Mouse (Mus musculus) colon, adult 2 months (tissue): ENCODE data around the gene Fcna. TPM values are rescaled to one million over a fixed set of nuclear protein-coding genes. Genes with fewer than 3 reads are reported as not detected.

Experiments used
- polyA plus RNA-seq: library from polyadenylated mRNA; depleted of rRNA; stranded (reverse); fragments of >200 nt; gene quantifications from 2 replicates; pipeline ENCODE4 v1.2.3, GENCODE M21; 2012; rRNA removed

Fcna gene
- 9.5 and 10.1 TPM in 2 replicates for polyA plus RNA-seq

GRCm38 (mm10) chr2:25627811-25628210 is at the start of gene Fcna:
Gene Fcna (minus strand): TSS chr2:25628030.

DNA sequence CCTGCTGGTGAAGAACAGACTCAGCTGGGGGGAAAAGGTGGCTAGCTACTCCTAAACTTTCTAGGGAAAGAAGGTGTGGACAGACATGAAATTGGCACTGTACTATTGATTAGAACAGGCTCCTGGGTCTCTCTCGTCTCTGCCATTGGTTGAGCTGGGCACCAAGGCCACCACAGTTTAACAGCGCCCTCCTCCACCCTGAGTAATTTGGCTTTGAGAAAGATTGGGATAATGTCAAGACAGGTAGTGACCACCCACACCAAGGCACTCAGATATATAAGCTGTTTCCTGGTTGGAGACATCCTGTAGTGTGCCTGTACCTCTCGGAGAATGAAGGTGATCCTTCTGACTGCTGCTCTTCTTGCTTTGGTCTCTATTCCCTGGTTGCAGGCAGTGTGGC is 48.7 kb upstream of the Fcna start, which contains the start of gene Lcn6:
Gene Lcn6, plus strand, starts transcription at position 301 of the 400 bp plus-strand sequence.

DNA sequence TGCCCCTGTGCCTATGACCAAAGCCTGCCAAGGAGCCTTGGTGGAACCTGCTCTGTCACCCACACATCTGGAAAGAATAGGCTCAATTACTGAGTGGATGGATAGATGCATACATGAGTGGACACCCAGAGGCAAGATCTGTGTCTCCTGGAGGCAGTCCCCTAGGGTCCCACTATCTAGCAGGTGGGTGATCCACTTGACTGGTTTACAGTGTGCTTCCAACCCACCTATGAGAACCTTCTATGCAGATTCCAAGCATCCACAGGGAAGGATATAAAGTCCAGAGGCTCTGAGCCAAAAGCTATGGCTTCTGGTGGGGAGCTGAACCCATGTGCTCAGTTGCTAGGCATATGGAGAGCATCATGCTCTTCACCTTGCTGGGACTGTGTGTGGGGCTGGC is 29.8 kb upstream of the Fcna start, which contains the start of gene Lcn5:
Gene Lcn5, plus strand, starts transcription at position 301 of the 400 bp plus-strand sequence.

GRCm38 (mm10) chr2:25652902-25653301 is 25.1 kb upstream of the Fcna start, which contains the start of gene Lcn8:
Gene Lcn8 (plus strand): TSS chr2:25653120.

GRCm38 (mm10) chr2:25621229-25622200 is 6.3 kb downstream of the Fcna start, which contains the start of gene Tmem141:
Gene Tmem141 (minus strand): TSS chr2:25622005.

GRCm38 (mm10) chr2:25617578-25617977 is 10.3 kb downstream of the Fcna start, which contains the start of gene Ccdc183:
Gene Ccdc183 (minus strand): TSS chr2:25617678.

GRCm38 (mm10) chr2:25607761-25608622 is 19.8 kb downstream of the Fcna start, which contains the start of gene Rabl6:
Gene Rabl6 (minus strand): TSS chr2:25608521.

DNA sequence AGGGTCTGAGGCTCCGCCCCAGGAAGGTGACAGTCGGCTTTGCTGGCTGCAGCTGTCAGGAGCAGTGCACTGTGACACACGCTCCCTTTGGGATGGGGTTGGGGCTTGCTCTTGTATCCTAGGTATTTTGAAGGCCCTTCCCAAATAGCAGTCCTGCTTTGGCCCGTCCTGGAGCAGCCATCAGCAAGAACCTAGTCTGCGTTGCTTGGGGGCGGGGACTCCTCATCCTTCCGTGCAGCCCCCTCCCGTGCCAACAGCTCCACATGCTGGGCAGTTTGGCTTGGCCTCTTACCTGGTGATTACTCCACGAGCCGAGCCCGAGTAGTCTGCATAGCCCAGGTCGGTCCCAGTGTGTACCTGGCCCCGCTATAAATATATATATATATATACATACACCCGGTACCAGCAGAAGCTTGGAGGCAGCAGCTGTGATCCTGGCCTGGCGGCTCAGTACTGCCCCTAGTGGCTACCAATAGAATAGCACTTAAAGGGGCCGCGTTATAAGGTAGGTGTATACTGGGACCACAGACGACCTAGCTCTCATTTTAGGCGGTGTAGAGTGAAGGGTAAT is 46.5 kb downstream of the Fcna start, which contains the start of gene Ajm1:
Gene Ajm1, minus strand, starts transcription at position 464 of the 571 bp plus-strand sequence.

Other genes with a start within 250 kb of the Fcna start
- gene Entpd2, start 232.2 kb downstream of the Fcna start, polyA plus RNA-seq, result 66.7 and 73.6 TPM in 2 replicates
- gene Npdc1, start 228.7 kb downstream of the Fcna start, polyA plus RNA-seq, result 246 and 266 TPM in 2 replicates
- gene Fut7, start 204.8 kb downstream of the Fcna start, polyA plus RNA-seq, result 0.19 and 0.25 TPM in 2 replicates
- gene Abca2, start 199.3 kb downstream of the Fcna start, polyA plus RNA-seq, result 19.3 and 24.9 TPM in 2 replicates
- 1.6 and 2.1 TPM in 2 replicates for gene Clic3, start 171.2 kb downstream of the Fcna start, polyA plus RNA-seq
- gene Paxx, start 166.9 kb downstream of the Fcna start, polyA plus RNA-seq, result 66.2 and 79.3 TPM in 2 replicates
- 0.21 and 0.37 TPM in 2 replicates for gene Ptgds, start 158.0 kb downstream of the Fcna start, polyA plus RNA-seq
- gene Lcn12, start 134.1 kb downstream of the Fcna start, polyA plus RNA-seq, result not detected in 2 replicates
- gene Fbxw5, start 127.3 kb downstream of the Fcna start, polyA plus RNA-seq, result 23.6 and 29.7 TPM in 2 replicates
- gene C8g, start 126.3 kb downstream of the Fcna start, polyA plus RNA-seq, result 1.7 and 2.4 TPM in 2 replicates
- gene Traf2, start 81.1 kb downstream of the Fcna start, polyA plus RNA-seq, result 13.4 and 15.1 TPM in 2 replicates
- gene Edf1, start 70.2 kb downstream of the Fcna start, polyA plus RNA-seq, result 208 and 259 TPM in 2 replicates
- gene Mamdc4, start 53.2 kb downstream of the Fcna start, polyA plus RNA-seq, result 3.1 and 10.3 TPM in 2 replicates
- gene Phpt1, start 52.8 kb downstream of the Fcna start, polyA plus RNA-seq, result 20.9 and 24.9 TPM in 2 replicates
- gene Ajm1, start 46.3 kb downstream of the Fcna start, polyA plus RNA-seq, result 2.2 and 2.4 TPM in 2 replicates
- 64.1 and 64.2 TPM in 2 replicates for gene Rabl6, start 19.5 kb downstream of the Fcna start, polyA plus RNA-seq
- 0.07 TPM in 2 replicates for gene Ccdc183, start 10.4 kb downstream of the Fcna start, polyA plus RNA-seq
- gene Tmem141, start 6.0 kb downstream of the Fcna start, polyA plus RNA-seq, result 20.6 and 23.5 TPM in 2 replicates
- not detected in 2 replicates for gene Lcn8, start 25.1 kb upstream of the Fcna start, polyA plus RNA-seq
- gene Lcn5, start 29.9 kb upstream of the Fcna start, polyA plus RNA-seq, result not detected in 2 replicates
- not detected in 2 replicates for gene Lcn6, start 48.8 kb upstream of the Fcna start, polyA plus RNA-seq
- not detected in 2 replicates for gene Lcn10, start 54.7 kb upstream of the Fcna start, polyA plus RNA-seq
- not detected in 2 replicates for gene Obp2a, start 72.0 kb upstream of the Fcna start, polyA plus RNA-seq
- 43.1 and 46.6 TPM in 2 replicates for gene Bmyc, start 78.7 kb upstream of the Fcna start, polyA plus RNA-seq
- gene Obp2b, start 109.0 kb upstream of the Fcna start, polyA plus RNA-seq, result not detected in 2 replicates
- not detected in 2 replicates for gene Lcn3, start 137.5 kb upstream of the Fcna start, polyA plus RNA-seq
- not detected in 2 replicates for gene Lcn11, start 149.0 kb upstream of the Fcna start, polyA plus RNA-seq
- gene Gm13539, start 154.2 kb upstream of the Fcna start, polyA plus RNA-seq, result not detected in 2 replicates
- gene Glt6d1, start 187.8 kb upstream of the Fcna start, polyA plus RNA-seq, result not detected in 2 replicates
- not detected in 2 replicates for gene Lcn9, start 195.1 kb upstream of the Fcna start, polyA plus RNA-seq
- gene Sohlh1, start 219.2 kb upstream of the Fcna start, polyA plus RNA-seq, result not detected in 2 replicates
- 2.3 and 4.0 TPM in 2 replicates for gene Kcnt1, start 235.7 kb upstream of the Fcna start, polyA plus RNA-seq